Mouse (Mus musculus) cerebellum, adult 2 months (tissue): ENCODE results near the gene Tpp1.

Experiments used
- CTCF ChIP-seq: fragments of 200-500 bp; IDR thresholded peaks from 2 replicates; pipeline ENCODE4 v1.5.1; 2011; ENCODE audit warnings: low read depth, mild to moderate bottlenecking, control low read depth, low read length, moderate library complexity, borderline replicate concordance; ENCODE audit not compliant: insufficient read depth
- POLR2A ChIP-seq: fragments of 200-500 bp; IDR thresholded peaks from 2 replicates; pipeline ENCODE4 v1.6.1; 2011; ENCODE audit warnings: low read length, control low read depth, borderline replicate concordance; ENCODE audit not compliant: insufficient read depth

GRCm38 (mm10) chr7:105778553-105779265, 26.7 kb upstream of the Tpp1 start:
- TF ChIP-seq CTCF = no peak
- no peak for TF ChIP-seq POLR2A
